Mouse (Mus musculus): ENCODE results near the gene Agpat4.

DNA sequence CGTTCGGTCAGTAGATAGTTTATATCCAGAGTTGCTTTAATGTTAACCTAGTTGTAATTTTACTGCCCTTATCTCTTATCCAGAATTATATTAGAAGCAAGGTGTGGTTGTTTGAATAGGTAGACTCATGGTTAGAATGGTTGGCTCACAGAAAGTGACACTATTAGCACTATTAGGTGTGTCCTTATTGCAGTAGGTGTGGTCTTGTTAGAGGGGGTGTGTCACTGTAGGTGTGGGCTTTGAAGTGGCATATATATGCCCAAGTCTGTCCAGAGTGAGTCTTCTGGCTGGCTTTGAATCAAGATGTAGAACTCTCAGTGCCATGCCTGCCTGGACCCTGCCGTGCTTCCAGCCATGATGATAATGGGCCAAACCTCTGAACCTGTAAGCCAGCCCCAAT lies 14.4 kb downstream of the Agpat4 start:
- TF ChIP-seq POLR2A (IDR thresholded peaks at IDR 0.05; ENCODE audit: borderline replicate concordance, extremely low read depth, insufficient read depth, insufficient read length, poor library complexity, severe bottlenecking) (no peak), CTCF (IDR thresholded peaks at IDR 0.05; ENCODE audit: borderline replicate concordance, extremely low read depth, insufficient read depth, insufficient read length) (no peak)

All from brain, embryonic 14.5 days (tissue).